Mouse (Mus musculus): Measurements from ENCODE around the gene 4930524B15Rik. TPM values are rescaled to one million over a fixed set of nuclear protein-coding genes. Genes with fewer than 3 reads are reported as not detected.
"Not testable (repeated sequence)": the region's sequence is repeated elsewhere in the genome, so short reads cannot be mapped to it uniquely, and the experiment has no call there.

4930524B15Rik gene
- total RNA-seq, 2 experiments from 2014 or later: not detected

- ATAC-seq (ENCODE audit: poor library complexity, severe bottlenecking): not testable (repeated sequence)
These were observed 17.0 kb downstream of the 4930524B15Rik start for GRCm38 (mm10) chr11:31982247-31982943.

GRCm38 (mm10) chr11:31983249-31983648 is 17.9 kb downstream of the 4930524B15Rik start:
- no peak for ATAC-seq (ENCODE audit: poor library complexity, severe bottlenecking)

GRCm38 (mm10) chr11:31984786-31985185 is 19.4 kb downstream of the 4930524B15Rik start:
- ATAC-seq (ENCODE audit: poor library complexity, severe bottlenecking): no peak

GRCm38 (mm10) chr11:31992535-31992934 is 27.1 kb downstream of the 4930524B15Rik start:
- no peak for ATAC-seq (ENCODE audit: poor library complexity, severe bottlenecking)

- ATAC-seq (ENCODE audit: poor library complexity, severe bottlenecking): no peak; the same call in 1 of the 2 replicates
These were observed 34.3 kb downstream of the 4930524B15Rik start for GRCm38 (mm10) chr11:31999716-32000115.

- peak; percentile 60; the same call in 1 of the 2 replicates for ATAC-seq (ENCODE audit: poor library complexity, severe bottlenecking)
These were observed 34.9 kb downstream of the 4930524B15Rik start, which contains the start of gene Nsg2 for GRCm38 (mm10) chr11:32000281-32000680. Nsg2 (plus strand) TSS chr11:32000463.

- no peak for ATAC-seq (ENCODE audit: poor library complexity, severe bottlenecking)
These were observed 36.0 kb downstream of the 4930524B15Rik start for GRCm38 (mm10) chr11:32001181-32001910.

GRCm38 (mm10) chr11:32002670-32003072 is 37.3 kb downstream of the 4930524B15Rik start:
- ATAC-seq (ENCODE audit: poor library complexity, severe bottlenecking): no peak

- ATAC-seq (ENCODE audit: poor library complexity, severe bottlenecking): not testable (repeated sequence)
These were observed 42.7 kb downstream of the 4930524B15Rik start for GRCm38 (mm10) chr11:32008049-32008448.

GRCm38 (mm10) chr11:32008852-32009251 is 43.5 kb downstream of the 4930524B15Rik start:
- no peak for ATAC-seq (ENCODE audit: poor library complexity, severe bottlenecking)

- no peak for ATAC-seq (ENCODE audit: poor library complexity, severe bottlenecking)
These were observed 44.7 kb downstream of the 4930524B15Rik start for GRCm38 (mm10) chr11:32009961-32010662.

- no peak for ATAC-seq (ENCODE audit: poor library complexity, severe bottlenecking)
These were observed 45.2 kb downstream of the 4930524B15Rik start for GRCm38 (mm10) chr11:32010663-32010970.

- ATAC-seq (ENCODE audit: poor library complexity, severe bottlenecking): no peak
These were observed 46.6 kb downstream of the 4930524B15Rik start for GRCm38 (mm10) chr11:32011867-32012603.

- no peak for ATAC-seq (ENCODE audit: poor library complexity, severe bottlenecking)
These were observed 47.6 kb downstream of the 4930524B15Rik start for GRCm38 (mm10) chr11:32013014-32013427.

- no peak for ATAC-seq (ENCODE audit: poor library complexity, severe bottlenecking)
These were observed 48.2 kb downstream of the 4930524B15Rik start for GRCm38 (mm10) chr11:32013561-32013960.

GRCm38 (mm10) chr11:32018201-32018600 is 52.8 kb downstream of the 4930524B15Rik start:
- ATAC-seq (ENCODE audit: poor library complexity, severe bottlenecking): no peak

- no peak for ATAC-seq (ENCODE audit: poor library complexity, severe bottlenecking)
These were observed 54.9 kb downstream of the 4930524B15Rik start for GRCm38 (mm10) chr11:32020031-32020965.

- ATAC-seq (ENCODE audit: poor library complexity, severe bottlenecking): no peak
These were observed 61.2 kb downstream of the 4930524B15Rik start for GRCm38 (mm10) chr11:32026634-32027033.

GRCm38 (mm10) chr11:32027474-32028342 is 62.3 kb downstream of the 4930524B15Rik start:
- no peak for ATAC-seq (ENCODE audit: poor library complexity, severe bottlenecking)
